Mouse (Mus musculus) neural tube, embryonic 10.5 days (tissue): ENCODE measurements around the gene Rassf9.

Experiments
- DNase-seq: peaks from one replicate; pipeline ENCODE4 v3.0.0-alpha.2; 2017; ENCODE audit warnings: low spot score; ENCODE audit errors: extremely low spot score

The Rassf9 gene

GRCm38 (mm10) chr10:102511807-102512461, at the start of gene Rassf9:
Rassf9 (plus strand) TSS chr10:102512222.
- DNase-seq, result peak; percentile 27

- no peak for DNase-seq
Observed at GRCm38 (mm10) chr10:102469412-102469811, 42.6 kb upstream of the Rassf9 start.

DNA sequence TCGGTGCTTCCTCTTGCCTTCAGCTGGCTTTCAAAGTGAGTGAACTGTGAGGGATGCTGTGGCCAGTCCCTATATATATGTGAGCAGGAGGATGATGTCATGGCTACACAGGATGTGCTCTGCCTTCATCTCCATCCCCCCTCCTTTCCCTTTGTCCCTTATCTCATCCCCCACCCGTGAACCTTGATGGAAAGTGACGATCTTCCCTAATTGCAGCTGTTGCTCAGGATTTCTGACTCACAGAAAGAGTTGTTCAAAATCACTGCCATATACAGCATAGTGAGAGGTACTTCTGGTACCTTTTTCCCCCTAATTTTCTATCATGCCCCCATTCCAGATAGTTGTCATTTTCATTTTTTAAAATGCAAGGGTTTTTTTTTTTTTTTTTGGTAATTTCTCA, 21.6 kb upstream of the Rassf9 start, which contains the start of gene Nts:
TSS of gene Nts (minus strand) at position 101 of the 400 bp plus-strand sequence.
- no peak for DNase-seq

DNA sequence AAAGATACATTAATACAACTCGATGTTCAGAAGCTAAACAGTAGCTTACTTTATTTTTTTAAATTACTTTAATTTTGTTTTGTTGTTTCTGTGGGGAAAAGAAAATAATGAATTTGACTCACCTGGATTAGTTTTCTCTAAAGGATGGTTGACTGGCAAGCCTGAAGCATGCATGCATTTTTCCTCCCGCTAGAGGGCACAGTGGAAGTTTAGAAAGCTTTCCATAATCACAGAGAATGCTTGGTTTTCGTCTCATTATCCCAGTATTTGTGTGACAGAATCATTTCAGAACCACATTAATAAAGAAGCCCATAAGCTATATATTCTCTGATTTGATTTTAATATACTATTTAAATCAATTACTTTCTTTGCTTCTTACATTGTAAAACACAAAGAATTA, 20.2 kb upstream of the Rassf9 start:
- peak; percentile 34 for DNase-seq

- DNase-seq, result no peak
Observed at GRCm38 (mm10) chr10:102498754-102499153, 13.3 kb upstream of the Rassf9 start.

GRCm38 (mm10) chr10:102507386-102507785, 4.6 kb upstream of the Rassf9 start:
- no peak for DNase-seq

- DNase-seq, result no peak
Observed at GRCm38 (mm10) chr10:102511461-102511806, 588 bp upstream of the Rassf9 start.

DNA sequence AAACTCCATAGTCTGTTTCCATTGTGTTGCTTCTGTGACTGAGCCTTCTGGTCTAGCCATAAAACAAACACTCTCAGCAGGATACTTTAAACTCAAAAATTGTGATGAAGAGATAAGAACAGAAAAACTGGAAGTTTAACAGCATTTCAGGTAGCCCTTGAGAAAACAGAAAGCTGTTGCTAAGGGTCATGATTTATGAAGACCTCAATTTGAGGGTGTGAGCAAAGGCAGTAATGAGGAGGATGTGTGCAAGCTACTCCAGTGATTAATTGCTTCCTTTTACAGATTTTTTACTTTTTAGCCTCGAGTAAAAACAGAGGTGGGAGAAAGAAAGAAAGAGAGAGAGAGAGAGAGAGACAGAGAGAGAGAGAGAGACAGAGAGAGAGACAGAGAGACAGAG, 2.1 kb downstream of the Rassf9 start:
- DNase-seq, result no peak

GRCm38 (mm10) chr10:102527901-102528300, 15.9 kb downstream of the Rassf9 start:
- DNase-seq, result no peak

GRCm38 (mm10) chr10:102553941-102554340, 41.9 kb downstream of the Rassf9 start:
- no peak for DNase-seq

DNA sequence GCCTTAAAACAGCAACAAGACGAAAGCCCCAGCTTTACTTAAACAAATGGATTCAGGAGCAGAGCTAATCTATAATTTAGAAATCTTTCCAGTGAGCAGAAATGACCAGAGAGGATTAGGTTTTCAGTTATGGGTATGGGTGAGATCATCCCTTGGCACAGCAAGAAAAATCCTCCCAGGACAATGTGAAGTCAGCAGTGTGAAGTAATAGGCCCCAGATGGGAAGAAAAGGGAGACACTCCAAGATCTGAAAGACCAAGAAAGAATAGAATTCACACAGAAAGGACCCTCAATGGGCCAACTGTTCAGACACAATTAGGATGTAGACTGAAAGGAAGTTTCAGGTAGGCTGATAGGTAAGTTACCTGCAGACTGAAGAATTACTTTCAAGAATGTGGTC, 50.5 kb downstream of the Rassf9 start:
- DNase-seq, result no peak

DNA sequence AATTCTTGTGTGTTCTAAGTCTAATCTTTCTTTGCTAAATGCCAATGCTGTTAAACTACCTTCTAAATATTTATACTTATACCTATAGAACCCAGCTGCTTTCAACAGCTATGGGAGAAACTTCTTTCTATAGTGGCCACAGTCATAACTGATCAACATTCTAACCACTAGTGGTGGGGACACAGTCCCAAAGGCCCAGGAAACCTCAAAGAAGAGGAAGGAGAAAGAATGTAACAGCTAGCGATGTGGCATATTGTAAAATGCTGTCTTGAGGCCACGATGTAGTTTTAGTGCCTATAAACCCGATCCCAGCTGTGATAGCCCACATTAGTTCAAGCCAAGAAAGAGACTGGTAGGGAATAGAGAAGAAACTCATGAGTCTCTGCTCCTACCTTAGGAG, 65.9 kb downstream of the Rassf9 start:
- no peak for DNase-seq

GRCm38 (mm10) chr10:102594306-102594705, 82.3 kb downstream of the Rassf9 start:
- DNase-seq, result no peak
